Mouse (Mus musculus) monocyte, adult 2 months (primary cell): ENCODE data around the gene Abca9.

Source experiments
- DNase-seq, 2 experiments: peaks; one replicate each; pipeline ENCODE4 v3.0.0; 2022; ENCODE audit warnings: low spot score in 2 of 2, low read depth in 1 of 2

Abca9 gene

DNA sequence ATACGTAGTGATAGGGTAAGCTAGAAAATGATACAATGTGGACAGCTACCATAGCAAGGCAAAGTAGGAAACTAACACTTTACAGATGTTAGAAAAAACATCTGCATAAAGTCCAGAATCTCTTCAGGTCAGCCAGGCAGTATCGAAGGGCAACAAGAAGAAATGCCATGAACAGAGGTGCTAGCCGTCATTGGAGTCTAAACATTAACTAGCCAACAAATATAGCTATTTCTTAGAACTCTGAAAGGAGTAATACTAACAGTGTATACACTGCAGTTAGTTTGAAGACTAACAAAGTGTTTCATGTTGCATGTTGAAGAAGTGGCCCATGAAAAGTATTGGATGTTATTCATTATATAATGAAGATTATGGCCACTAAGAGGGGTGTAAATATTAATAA, 95.8 kb downstream of the Abca9 start:
- no peak for DNase-seq

DNA sequence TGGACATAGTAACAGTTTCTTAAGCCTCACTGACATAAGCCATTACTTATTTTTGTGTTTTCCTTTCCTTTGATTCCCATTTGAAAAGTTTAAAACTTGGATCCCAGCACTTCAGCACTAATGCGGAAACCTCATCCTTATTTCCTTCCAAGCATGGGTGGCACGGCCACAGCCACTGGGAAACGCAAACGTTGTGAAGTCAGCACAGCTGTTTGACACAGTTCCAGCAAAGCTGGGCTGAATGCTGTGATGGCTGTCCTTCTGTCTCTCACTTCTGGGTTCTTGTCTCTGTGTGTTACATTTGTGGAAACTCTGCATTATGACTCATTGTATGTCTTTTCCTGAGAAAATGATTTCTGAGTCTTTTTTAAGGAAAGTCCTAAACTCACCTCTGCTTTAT, 107.0 kb downstream of the Abca9 start:
- DNase-seq = no peak

DNA sequence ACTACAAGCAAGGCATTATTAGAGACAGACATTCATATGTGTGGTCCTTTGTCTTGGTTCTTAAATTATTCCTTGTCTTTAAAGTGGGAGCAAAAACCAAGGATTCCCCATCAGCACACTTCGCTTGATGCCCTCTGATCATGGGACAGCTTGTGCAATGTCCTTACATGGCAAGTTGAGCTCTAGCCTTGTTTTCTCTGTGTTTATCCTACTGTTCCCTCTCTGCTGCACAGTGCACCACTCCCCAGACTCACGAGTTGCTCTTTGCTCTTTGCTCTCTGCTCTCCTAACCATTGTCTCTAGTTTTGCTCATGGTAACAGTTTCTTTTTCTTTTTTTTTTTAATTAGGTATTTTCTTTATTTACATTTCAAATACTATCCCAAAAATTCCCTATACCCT, 107.9 kb downstream of the Abca9 start:
- DNase-seq = no peak

GRCm38 (mm10) chr11:110053681-110054080, 114.3 kb downstream of the Abca9 start:
- DNase-seq = no peak
